Mouse (Mus musculus) heart, adult 2 months (tissue): ENCODE data around the gene Polr2e.

Source experiments
- CTCF ChIP-seq: fragments of 200-600 bp; IDR thresholded peaks from 2 replicates; pipeline ENCODE4 v1.8.1; 2022; ENCODE audit warnings: antibody characterized with exemption, mild to moderate bottlenecking, moderate library complexity
- EP300 ChIP-seq: fragments of 200-500 bp; IDR thresholded peaks from 2 replicates; pipeline ENCODE4 v1.6.1; 2011; ENCODE audit warnings: low read depth, low read length, control low read depth; ENCODE audit not compliant: insufficient read depth
- POLR2A ChIP-seq: fragments of 200-500 bp; IDR thresholded peaks from 2 replicates; pipeline ENCODE4 v1.6.1; 2011; ENCODE audit warnings: mild to moderate bottlenecking, low read depth, low read length, control low read depth; ENCODE audit not compliant: insufficient read depth

DNA sequence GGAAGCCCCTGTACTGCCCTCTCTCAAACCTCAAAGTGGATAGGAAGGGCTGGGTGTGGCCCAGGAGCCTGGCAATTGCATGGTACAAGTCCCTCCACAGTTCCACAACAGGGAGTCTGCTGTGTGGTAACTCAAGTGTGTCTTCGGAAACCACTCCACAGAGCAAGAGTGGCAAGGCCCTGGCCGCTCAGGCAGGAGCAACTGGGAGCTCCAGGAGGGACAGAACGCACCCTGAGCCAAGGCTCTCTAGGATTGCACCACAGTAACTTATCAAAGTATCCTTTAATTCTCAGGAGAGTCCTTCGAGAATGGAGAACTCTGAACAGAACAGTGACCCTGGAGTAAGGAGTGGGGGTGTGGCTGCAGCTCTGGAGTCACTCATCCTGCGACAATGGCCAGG is 3.9 kb downstream of the Polr2e start:
- TF ChIP-seq CTCF = no peak
- no peak for TF ChIP-seq POLR2A
- TF ChIP-seq EP300 = no peak
